Mouse (Mus musculus): ENCODE results near the gene 4930404H24Rik.

DNA sequence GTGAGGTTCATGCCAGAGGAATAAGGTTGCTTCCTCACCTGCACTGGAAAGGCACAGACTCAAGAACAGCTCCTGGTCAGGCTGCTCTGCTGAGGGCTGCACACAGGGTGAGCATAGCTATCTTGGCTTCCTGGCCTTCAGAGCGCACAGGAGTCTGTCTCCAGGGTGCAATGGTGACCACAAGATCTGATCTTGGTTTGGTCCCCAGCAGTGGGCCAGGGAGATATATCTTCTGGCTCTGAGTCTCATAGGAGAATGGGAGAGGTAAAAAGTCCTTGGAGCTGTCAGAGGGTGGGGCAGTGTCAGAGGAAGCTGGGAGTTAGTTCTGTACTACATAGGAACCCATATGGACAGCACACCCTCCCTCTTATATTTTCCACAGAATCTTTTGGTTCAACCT, 13.1 kb upstream of the 4930404H24Rik start:
- TF ChIP-seq CTCF (IDR thresholded peaks at IDR 0.05; ENCODE audit: low read depth) = no peak
- TF ChIP-seq EP300 (IDR thresholded peaks at IDR 0.05; ENCODE audit: low read depth) = no peak

Measured in liver, embryonic 14.5 days (tissue).